Mouse (Mus musculus) heart, postnatal 0 days (tissue): ENCODE measurements at regions not wholly inside any gene's neighbourhood (a gene's known extent, or its start where the extent isn't known, plus 50 kb on each side); places are given as distances from the start of the nearest gene placed in this dataset.

Experiments
- CTCF ChIP-seq: IDR thresholded peaks from 2 replicates; pipeline ENCODE4 v1.5.1; 2016; ENCODE audit warnings: antibody characterized with exemption, control low read depth, low read depth
- EP300 ChIP-seq: IDR thresholded peaks from 2 replicates; pipeline ENCODE4 v1.6.1; 2016; ENCODE audit warnings: antibody characterized with exemption, low read depth

GRCm38 (mm10) chr13:39306851-39307250 lies 346.2 kb upstream of the Slc35b3 start:
- no peak for TF ChIP-seq CTCF
- no peak for TF ChIP-seq EP300
